Mouse (Mus musculus): ENCODE results near the gene Tmeff1. TPM values are rescaled to one million over a fixed set of nuclear protein-coding genes. Genes with fewer than 3 reads are reported as not detected.
"Not testable (repeated sequence)": the region's sequence is repeated elsewhere in the genome, so short reads cannot be mapped to it uniquely, and the experiment has no call there.

Tmeff1 gene
- total RNA-seq, 4 experiments from 2014 or later: 110 to 118 (median 116) TPM

- no peak for DNase-seq (ENCODE audit: low spot score in 2 of 2)
Measured at GRCm38 (mm10) chr4:48676570-48677185, 91.7 kb downstream of the Tmeff1 start.

- DNase-seq (ENCODE audit: low spot score in 2 of 2): no peak
Measured at GRCm38 (mm10) chr4:48677276-48677675, 92.3 kb downstream of the Tmeff1 start.

GRCm38 (mm10) chr4:48677812-48678211 lies 92.8 kb downstream of the Tmeff1 start:
- DNase-seq (ENCODE audit: low spot score in 2 of 2): no peak

- DNase-seq (ENCODE audit: low spot score in 2 of 2): no peak
Measured at GRCm38 (mm10) chr4:48678793-48679192, 93.8 kb downstream of the Tmeff1 start.

GRCm38 (mm10) chr4:48679728-48680127 lies 94.8 kb downstream of the Tmeff1 start:
- not testable (repeated sequence) for DNase-seq (ENCODE audit: low spot score in 2 of 2)

GRCm38 (mm10) chr4:48680214-48680613 lies 95.2 kb downstream of the Tmeff1 start:
- no peak for DNase-seq (ENCODE audit: low spot score in 2 of 2)

- no peak for DNase-seq (ENCODE audit: low spot score in 2 of 2)
Measured at GRCm38 (mm10) chr4:48680648-48681343, 95.8 kb downstream of the Tmeff1 start.

- DNase-seq (ENCODE audit: low spot score in 2 of 2): no peak
Measured at GRCm38 (mm10) chr4:48683126-48683525, 98.2 kb downstream of the Tmeff1 start.

GRCm38 (mm10) chr4:48683633-48684209 lies 98.7 kb downstream of the Tmeff1 start:
- peak in 1 of 2 experiments; percentile 41 for DNase-seq (ENCODE audit: low spot score in 2 of 2)

GRCm38 (mm10) chr4:48684593-48685187 lies 99.7 kb downstream of the Tmeff1 start:
- DNase-seq (ENCODE audit: low spot score in 2 of 2): no peak

- no peak for DNase-seq (ENCODE audit: low spot score in 2 of 2)
Measured at GRCm38 (mm10) chr4:48688148-48688547, 103.2 kb downstream of the Tmeff1 start.

- peak in 1 of 2 experiments; percentile 62 for DNase-seq (ENCODE audit: low spot score in 2 of 2)
Measured at GRCm38 (mm10) chr4:48690640-48691039, 105.7 kb downstream of the Tmeff1 start.

GRCm38 (mm10) chr4:48691793-48692437 lies 106.9 kb downstream of the Tmeff1 start:
- DNase-seq (ENCODE audit: low spot score in 2 of 2): peak in 1 of 2 experiments; percentile 67

GRCm38 (mm10) chr4:48692736-48693292 lies 107.8 kb downstream of the Tmeff1 start:
- DNase-seq (ENCODE audit: low spot score in 2 of 2): no peak

- no peak for DNase-seq (ENCODE audit: low spot score in 2 of 2)
Measured at GRCm38 (mm10) chr4:48696706-48697105, 111.7 kb downstream of the Tmeff1 start.

- DNase-seq (ENCODE audit: low spot score in 2 of 2): no peak
Measured at GRCm38 (mm10) chr4:48697302-48697701, 112.3 kb downstream of the Tmeff1 start.

Other genes starting within 250 kb of the Tmeff1 start
- gene Tex10, start 111.7 kb upstream of the Tmeff1 start, total RNA-seq (2022): 10 to 100 TPM; 22.5 to 36.6 (median 30.4) TPM
- gene Msantd3, start 45.2 kb upstream of the Tmeff1 start, total RNA-seq (2022): 10 to 100 TPM; 17.4 to 20.3 (median 19.1) TPM
- gene Cavin4, start 78.3 kb downstream of the Tmeff1 start, total RNA-seq (2022): 1 to 10 TPM; 1.5 to 3.4 (median 2.3) TPM